ENCODE assay signal across 21 mouse cellular contexts in the genomic region with DNA sequence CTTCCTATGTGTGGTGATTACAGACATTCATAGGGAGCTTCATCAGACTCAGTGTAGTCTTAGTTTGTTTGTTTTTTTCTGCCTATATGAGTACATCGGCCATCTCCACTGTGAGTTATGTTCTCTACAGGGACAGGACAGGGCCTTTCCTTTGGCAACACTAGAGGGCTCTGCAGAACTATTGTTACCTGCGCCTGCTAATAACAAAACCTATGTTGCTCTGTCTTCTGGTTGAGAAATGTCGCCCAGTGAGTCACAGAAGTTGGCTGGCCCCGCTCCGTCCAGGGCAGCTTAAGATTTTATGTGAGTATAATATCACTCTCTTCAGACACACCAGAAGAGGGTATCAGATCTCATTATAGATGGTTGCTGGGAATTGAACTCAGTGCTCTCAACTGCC. TPM values are rescaled to one million over a fixed set of nuclear protein-coding genes. Genes with fewer than 3 reads are reported as not detected.
A peak's percentile ranks its signal among the peaks of the same experiment; 100 is the strongest.
DNase-seq lines count a peak whose midpoint lies in the region; TF ChIP-seq lines count a peak whose summit lies in the region.
"Had no signal": no experiment of that assay in that cellular context is flagged by ENCODE, and none has a peak within 500 bp of the region (broad histone marks: within the 10 kb centered on the region; RNA-seq: fewer than 3 reads in every experiment).

No protein-coding gene starts in this region.

- TF ChIP-seq EP300 in CH12.LX (IDR thresholded peaks at IDR 0.05; ENCODE audit: low read length): no peak

- TF ChIP-seq POLR2A in kidney, adult 2 months (IDR thresholded peaks at IDR 0.05; ENCODE audit: low read depth, low read length): no peak
- TF ChIP-seq POLR2A in CH12.LX (IDR thresholded peaks at IDR 0.05; ENCODE audit: low read depth, low read length): 0 out of 2 replicates have a peak, but pooled peaks have one; percentile 26

- TF ChIP-seq RAD21 in CH12.LX (IDR thresholded peaks at IDR 0.05; ENCODE audit: low read depth, low read length): peak; percentile 75

- DNase-seq in kidney, adult 2 months: no peak
- no peak for DNase-seq in kidney, postnatal 10 days
- DNase-seq in 3T3-L1 (ENCODE audit: low read depth, low spot score) (peak; percentile 37), CH12.LX (ENCODE audit: extremely low read depth) (no peak)
- DNase-seq in adrenal gland, postnatal 25 days: peak; percentile 36
- no peak for DNase-seq in cerebellum, adult 9-10 months
- no peak for DNase-seq in ovary, postnatal 14 days (ENCODE audit: low spot score)
- DNase-seq: cerebellum, adult 9-11 months; gastrocnemius, postnatal 10 days; heart, adult 2 months; kidney, adult 11 months; kidney, postnatal 4 days; lung, adult 18-20 months; midbrain, embryonic 14.5 days; right cerebral cortex, postnatal 14 days had no signal

- no peak overlapping the region for H3K27ac ChIP-seq in kidney, adult 2 months (ENCODE audit: insufficient read depth, low read depth, low read length)
- H3K27ac ChIP-seq in CH12.LX (ENCODE audit: insufficient read depth, low read depth): no peak overlapping the region
- H3K27ac ChIP-seq: embryonic facial prominence, embryonic 10.5 days; heart, adult 2 months; limb, embryonic 12.5 days had no signal

- TF ChIP-seq CTCF in kidney, adult 2 months (conservative IDR thresholded peaks at IDR 0.05; ENCODE audit: insufficient read depth, insufficient read length, low read depth, low read length): 0 out of 2 replicates have a peak, but pooled peaks have one; percentile 10
- peak in 1 of 2 experiments; percentile 76; a peak in 3 of 4 replicates for TF ChIP-seq CTCF in CH12.LX (conservative IDR thresholded peaks at IDR 0.05 in 1 of 2, IDR thresholded peaks at IDR 0.05 in 1 of 2; ENCODE audit: low read depth in 2 of 2, low read length in 2 of 2)

- no peaks in the 10 kb centered on the region for H3K9me3 ChIP-seq in CH12.LX (replicated peaks; ENCODE audit: low read length)
- H3K9me3 ChIP-seq: limb, embryonic 12.5 days had no signal

- in situ Hi-C loops in CH12.LX (cut with MboI; ENCODE audit: low pct_ligation_motif_present, low pct_unique_long_range_greater_than_20kb, low sequenced_read_pairs): loop anchor here (5.0 to 10.0 kb wide), 2 partner anchors 76 to 129 kb away; no protein-coding TSS in a partner anchor

- H3K79me2 ChIP-seq in CH12.LX (replicated peaks; ENCODE audit: control insufficient read depth, extremely low read depth, insufficient read depth, poor library complexity, severe bottlenecking): no peaks in the 10 kb centered on the region

- H3K9ac ChIP-seq in CH12.LX (ENCODE audit: insufficient read depth, low read depth): no peak overlapping the region
- H3K9ac ChIP-seq: limb, embryonic 12.5 days had no signal

- H3K27me3 ChIP-seq in kidney, adult 2 months (replicated peaks; ENCODE audit: control insufficient read depth, insufficient read depth, low read length): peaks cover 3% of the 10 kb centered on the region; the same call in 1 of the 2 replicates
- no peaks in the 10 kb centered on the region for H3K27me3 ChIP-seq in CH12.LX (replicated peaks)

- H3K36me3 ChIP-seq in kidney, adult 2 months (ENCODE audit: control insufficient read depth, insufficient read depth, low read length): no peaks in the 10 kb centered on the region
- peaks cover 0 to 5% of the 10 kb centered on the region in 2 experiments for H3K36me3 ChIP-seq in CH12.LX (replicated peaks in 1 of 2; ENCODE audit: control insufficient read depth in 1 of 2, insufficient read depth in 1 of 2, low read length in 1 of 2)

- WGBS in kidney, adult 2 months: 91% methylated on average over 5 of the region's 5 CpGs

- H3K4me1 ChIP-seq in kidney, adult 2 months (ENCODE audit: control insufficient read depth, insufficient read depth, low read length): no peaks in the 10 kb centered on the region
- peaks cover 0 to 14% of the 10 kb centered on the region in 2 experiments; a peak in 2 of 4 replicates for H3K4me1 ChIP-seq in CH12.LX (ENCODE audit: control insufficient read depth in 1 of 2, insufficient read depth in 2 of 2)

- no peak overlapping the region for H3K4me3 ChIP-seq in kidney, adult 2 months (ENCODE audit: insufficient read depth, low read depth, low read length)
- no peak overlapping the region for H3K4me3 ChIP-seq in CH12.LX (replicated peaks in 1 of 3; ENCODE audit: low read depth in 2 of 3, low read length in 2 of 3, poor library complexity in 1 of 3)
- H3K4me3 ChIP-seq: embryonic facial prominence, embryonic 10.5 days; erythroblast, embryonic 14.5 days; heart, adult 2 months; limb, embryonic 12.5 days had no signal

- H3K4me2 ChIP-seq in CH12.LX (ENCODE audit: insufficient read depth, low read depth, poor library complexity, severe bottlenecking): no peak overlapping the region
- H3K4me2 ChIP-seq: limb, embryonic 12.5 days had no signal

- dilution Hi-C loops in CH12.LX (cut with MboI; ENCODE audit: extremely low pct_ligation_motif_present, extremely low pct_unique_long_range_greater_than_20kb, low sequenced_read_pairs): no loop called here

TF ChIP-seq in CH12.LX, 34 proteins besides CTCF, POLR2A, EP300 and RAD21:
- TF ChIP-seq POLR2AphosphoS2 (IDR thresholded peaks at IDR 0.05; ENCODE audit: low read depth, low read length) (0 out of 2 replicates have a peak, but pooled peaks have one; percentile 10), IRF4 (IDR thresholded peaks at IDR 0.05; ENCODE audit: low read depth, low read length) (no peak), ZNF384 (IDR thresholded peaks at IDR 0.05; ENCODE audit: low read depth, low read length) (no peak), SMC3 (IDR thresholded peaks at IDR 0.05; ENCODE audit: low read depth, low read length) (peak; percentile 63), BHLHE40 (IDR thresholded peaks at IDR 0.05; ENCODE audit: low read depth, low read length) (no peak), ETS1 (conservative IDR thresholded peaks at IDR 0.05; ENCODE audit: low read depth, low read length) (no peak), MAFK (IDR thresholded peaks at IDR 0.05; ENCODE audit: insufficient replicate concordance, low read length) (no peak), MAZ (IDR thresholded peaks at IDR 0.05; ENCODE audit: low read depth, low read length) (no peak), MAX (IDR thresholded peaks at IDR 0.05; ENCODE audit: low read length) (no peak), ZMIZ1 (IDR thresholded peaks at IDR 0.05; ENCODE audit: low read depth, low read length) (no peak), PAX5 (IDR thresholded peaks at IDR 0.05; ENCODE audit: low read length) (no peak), RCOR1 (conservative IDR thresholded peaks at IDR 0.05; ENCODE audit: low read depth, low read length) (no peak), MXI1 (IDR thresholded peaks at IDR 0.05; ENCODE audit: low read depth, low read length) (no peak), NELFE (IDR thresholded peaks at IDR 0.05; ENCODE audit: low read depth, low read length) (no peak)

RNA-seq across cellular contexts. Expression of a gene that starts 41.1 kb away (rescaled TPM):
- polyA plus RNA-seq in kidney, adult 2 months (2012; rRNA removed): 0.08 and 0.14 TPM in 2 replicates
- total RNA-seq in CH12.LX (2012; rRNA removed) (0.13 TPM in 1 of 2 replicates, not detected in the other), CH12.LX (2014; rRNA removed) (not detected in 2 replicates)
- not detected in 2 replicates for polyA plus RNA-seq in CH12.LX (2012; ENCODE audit: insufficient read length, low read depth)
- not detected in 2 replicates for total RNA-seq in adrenal gland, postnatal 25 days (2021)
- total RNA-seq: ES-E14; gastrocnemius, postnatal 10 days; heart, adult 2 months had no signal
- polyA plus RNA-seq: embryonic facial prominence, embryonic 10.5 days; erythroblast, embryonic 14.5 days; forebrain, embryonic 16.5 days; heart, adult 2 months; hindbrain, embryonic 11.5 days; limb, embryonic 12.5 days; midbrain, embryonic 14.5 days had no signal

Comparison
In these comparisons a context has a peak if more than half of its experiments do, and no peak if none do; other contexts are left out.
1. DNase-seq: peak in 3T3-L1 (single experiment) and adrenal gland, postnatal 25 days (single experiment); none in kidney, adult 2 months (single experiment), kidney, postnatal 10 days (single experiment), CH12.LX (single experiment), cerebellum, adult 9-10 months (single experiment) and ovary, postnatal 14 days (single experiment).